Mouse (Mus musculus): Measurements from ENCODE around the gene Neurog1.

Gene Neurog1

GRCm38 (mm10) chr13:56251924-56252619 is at the start of gene Neurog1:
Gene Neurog1, minus strand, starts transcription at chr13:56252163.
- no peak for DNase-seq (ENCODE audit: low spot score in 2 of 2)

GRCm38 (mm10) chr13:56299336-56299735 is 47.4 kb upstream of the Neurog1 start:
- no peak for DNase-seq (ENCODE audit: low spot score in 2 of 2)

- no peak for DNase-seq (ENCODE audit: low spot score in 2 of 2)
Measured at GRCm38 (mm10) chr13:56296659-56297020, 44.7 kb upstream of the Neurog1 start.

GRCm38 (mm10) chr13:56295943-56296658 is 44.1 kb upstream of the Neurog1 start, which contains the start of gene Cxcl14:
Gene Cxcl14, minus strand, starts transcription at chr13:56296551.
- peak; percentile 50 to 63 for DNase-seq (ENCODE audit: low spot score in 2 of 2)

GRCm38 (mm10) chr13:56295586-56295942 is 43.6 kb upstream of the Neurog1 start:
- DNase-seq (ENCODE audit: low spot score in 2 of 2): no peak

- DNase-seq (ENCODE audit: low spot score in 2 of 2): no peak
Measured at GRCm38 (mm10) chr13:56294908-56295307, 42.9 kb upstream of the Neurog1 start.

- DNase-seq (ENCODE audit: low spot score in 2 of 2): no peak
Measured at GRCm38 (mm10) chr13:56289998-56290397, 38.0 kb upstream of the Neurog1 start.

- DNase-seq (ENCODE audit: low spot score in 2 of 2): no peak
Measured at GRCm38 (mm10) chr13:56289261-56289660, 37.3 kb upstream of the Neurog1 start.

GRCm38 (mm10) chr13:56288601-56289000 is 36.6 kb upstream of the Neurog1 start:
- no peak for DNase-seq (ENCODE audit: low spot score in 2 of 2)

GRCm38 (mm10) chr13:56287091-56287490 is 35.1 kb upstream of the Neurog1 start:
- DNase-seq (ENCODE audit: low spot score in 2 of 2): no peak

- DNase-seq (ENCODE audit: low spot score in 2 of 2): no peak
Measured at GRCm38 (mm10) chr13:56283321-56283720, 31.4 kb upstream of the Neurog1 start.

GRCm38 (mm10) chr13:56280356-56280755 is 28.4 kb upstream of the Neurog1 start:
- DNase-seq (ENCODE audit: low spot score in 2 of 2): no peak

- DNase-seq (ENCODE audit: low spot score in 2 of 2): peak; percentile 75 to 86
Measured at GRCm38 (mm10) chr13:56279439-56279838, 27.5 kb upstream of the Neurog1 start.

GRCm38 (mm10) chr13:56275171-56275570 is 23.2 kb upstream of the Neurog1 start:
- DNase-seq (ENCODE audit: low spot score in 2 of 2): no peak

GRCm38 (mm10) chr13:56270124-56270523 is 18.2 kb upstream of the Neurog1 start:
- no peak for DNase-seq (ENCODE audit: low spot score in 2 of 2)

- no peak for DNase-seq (ENCODE audit: low spot score in 2 of 2)
Measured at GRCm38 (mm10) chr13:56267396-56267795, 15.4 kb upstream of the Neurog1 start.

GRCm38 (mm10) chr13:56266435-56266834 is 14.5 kb upstream of the Neurog1 start:
- DNase-seq (ENCODE audit: low spot score in 2 of 2): no peak

- no peak for DNase-seq (ENCODE audit: low spot score in 2 of 2)
Measured at GRCm38 (mm10) chr13:56265661-56266060, 13.7 kb upstream of the Neurog1 start.

- no peak for DNase-seq (ENCODE audit: low spot score in 2 of 2)
Measured at GRCm38 (mm10) chr13:56262269-56262668, 10.3 kb upstream of the Neurog1 start.

- no peak for DNase-seq (ENCODE audit: low spot score in 2 of 2)
Measured at GRCm38 (mm10) chr13:56260344-56260780, 8.4 kb upstream of the Neurog1 start.

GRCm38 (mm10) chr13:56259926-56260250 is 7.9 kb upstream of the Neurog1 start:
- no peak for DNase-seq (ENCODE audit: low spot score in 2 of 2)

GRCm38 (mm10) chr13:56259021-56259925 is 7.3 kb upstream of the Neurog1 start:
- DNase-seq (ENCODE audit: low spot score in 2 of 2): no peak

All from urinary bladder, postnatal 4 days (tissue).